Mouse (Mus musculus): ENCODE data around the gene Srsf2.

DNA sequence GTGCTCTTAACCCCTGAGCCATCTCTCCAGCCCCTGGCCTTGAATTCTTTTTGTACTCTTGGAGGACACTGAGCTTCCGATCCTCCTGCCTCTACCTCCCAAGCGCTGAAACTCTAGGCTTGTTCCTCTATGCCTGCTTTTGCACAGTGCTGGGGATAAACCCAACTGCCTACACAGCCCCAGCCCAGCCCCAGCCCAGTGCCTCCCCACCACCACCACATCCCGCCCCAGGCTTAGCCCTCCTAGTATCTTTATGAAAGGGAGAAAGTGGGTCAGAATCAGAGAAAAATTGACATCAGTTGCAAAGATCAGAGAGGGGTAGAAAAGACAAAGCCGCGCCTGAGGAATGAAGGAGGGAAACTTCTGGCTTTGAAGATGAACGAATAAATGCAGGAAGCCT lies 31.2 kb upstream of the Srsf2 start:
- TF ChIP-seq CTCF (IDR thresholded peaks at IDR 0.05; ENCODE audit: insufficient read depth, low read length): no peak
- no peak for TF ChIP-seq POLR2A (IDR thresholded peaks at IDR 0.05; ENCODE audit: borderline replicate concordance, extremely low read depth, low read depth, low read length)

Measured in lung, adult 2 months (tissue).